Mouse (Mus musculus) myocyte (in vitro differentiated cells): Measurements from ENCODE around the gene Add2. TPM values are rescaled to one million over a fixed set of nuclear protein-coding genes. Genes with fewer than 3 reads are reported as not detected.

ENCODE experiments used
- H3K27me3 ChIP-seq: one replicate; pipeline ENCODE4 v1.6.1; 2011; ENCODE audit not compliant: control insufficient read depth, insufficient read depth, insufficient read length
- H3K36me3 ChIP-seq: one replicate; pipeline ENCODE4 v1.6.1; 2011; ENCODE audit not compliant: control insufficient read depth, insufficient read depth
- H3K4me2 ChIP-seq: one replicate; pipeline ENCODE4 v1.6.1; 2011; ENCODE audit warnings: low read depth, control low read depth
- H3K4me3 ChIP-seq: one replicate; pipeline ENCODE4 v1.5.1; 2011; ENCODE audit warnings: mild to moderate bottlenecking, control low read depth, moderate library complexity
- H3K79me2 ChIP-seq: one replicate; pipeline ENCODE4 v1.6.1; 2011; ENCODE audit not compliant: control insufficient read depth, insufficient read depth
- H3ac ChIP-seq: one replicate; pipeline ENCODE4 v1.6.1; 2011; ENCODE audit not compliant: control insufficient read depth, insufficient read length
- CEBPB ChIP-seq: IDR thresholded peaks from 2 replicates; pipeline ENCODE4 v1.6.1; 2011; ENCODE audit warnings: mild to moderate bottlenecking, moderate library complexity; ENCODE audit not compliant: poor library complexity, insufficient read depth, severe bottlenecking
- E2F4 ChIP-seq: IDR thresholded peaks from one replicate; pipeline ENCODE4 v1.6.1; 2011; ENCODE audit warnings: mild to moderate bottlenecking, control low read depth, moderate library complexity; ENCODE audit not compliant: insufficient read depth
- MAX ChIP-seq: IDR thresholded peaks from one replicate; pipeline ENCODE4 v1.6.1; 2011; ENCODE audit warnings: low read depth, mild to moderate bottlenecking, control low read depth
- MYOD1 ChIP-seq, 3 experiments: IDR thresholded peaks; one replicate each; pipeline ENCODE4 v1.6.1; 2011; ENCODE audit warnings: control low read depth in 2 of 3, low read depth in 2 of 3, mild to moderate bottlenecking in 2 of 3, moderate library complexity in 1 of 3; ENCODE audit not compliant: insufficient read length in 2 of 3, control insufficient read depth in 1 of 3
- MYOG ChIP-seq, 3 experiments: IDR thresholded peaks; one replicate each; pipeline ENCODE4 v1.6.1; 2011; ENCODE audit warnings: control low read depth in 2 of 3, low read depth in 2 of 3, mild to moderate bottlenecking in 2 of 3; ENCODE audit not compliant: insufficient read length in 2 of 3, control insufficient read depth in 1 of 3, insufficient read depth in 1 of 3
- POLR2A ChIP-seq: IDR thresholded peaks from one replicate; pipeline ENCODE4 v1.6.1; 2011; ENCODE audit warnings: low read depth, mild to moderate bottlenecking, control low read depth, moderate library complexity; ENCODE audit not compliant: insufficient read length
- POLR2AphosphoS2 ChIP-seq: IDR thresholded peaks from one replicate; pipeline ENCODE4 v1.6.1; 2011; ENCODE audit warnings: low read depth, control low read depth; ENCODE audit not compliant: insufficient read length
- REST ChIP-seq: IDR thresholded peaks from one replicate; pipeline ENCODE4 v1.6.1; 2011; ENCODE audit warnings: mild to moderate bottlenecking, control low read depth, moderate library complexity; ENCODE audit not compliant: insufficient read depth, insufficient read length
- SRF ChIP-seq: IDR thresholded peaks from one replicate; pipeline ENCODE4 v1.6.1; 2011; ENCODE audit warnings: low read depth; ENCODE audit not compliant: control insufficient read depth, insufficient read length
- TCF12 ChIP-seq: IDR thresholded peaks from one replicate; pipeline ENCODE4 v1.6.1; 2011; ENCODE audit warnings: mild to moderate bottlenecking, control low read depth; ENCODE audit not compliant: poor library complexity, insufficient read depth, severe bottlenecking
- TCF3 ChIP-seq: IDR thresholded peaks from one replicate; pipeline ENCODE4 v1.6.1; 2011; ENCODE audit warnings: low read depth, control low read depth; ENCODE audit not compliant: insufficient read length
- USF1 ChIP-seq: IDR thresholded peaks from one replicate; pipeline ENCODE4 v1.6.1; 2011; ENCODE audit warnings: low read depth, mild to moderate bottlenecking, control low read depth, moderate library complexity
- polyA plus RNA-seq: library from polyadenylated mRNA; unstranded; fragments of >200 nt; fragmentation: generic; extraction: Trizol; gene quantifications from one replicate; pipeline ENCODE4 v1.2.1, GENCODE M21; 2012; ENCODE audit warnings: missing spikeins

Gene Add2
- polyA plus RNA-seq, 1 experiment: 3.6 TPM

DNA sequence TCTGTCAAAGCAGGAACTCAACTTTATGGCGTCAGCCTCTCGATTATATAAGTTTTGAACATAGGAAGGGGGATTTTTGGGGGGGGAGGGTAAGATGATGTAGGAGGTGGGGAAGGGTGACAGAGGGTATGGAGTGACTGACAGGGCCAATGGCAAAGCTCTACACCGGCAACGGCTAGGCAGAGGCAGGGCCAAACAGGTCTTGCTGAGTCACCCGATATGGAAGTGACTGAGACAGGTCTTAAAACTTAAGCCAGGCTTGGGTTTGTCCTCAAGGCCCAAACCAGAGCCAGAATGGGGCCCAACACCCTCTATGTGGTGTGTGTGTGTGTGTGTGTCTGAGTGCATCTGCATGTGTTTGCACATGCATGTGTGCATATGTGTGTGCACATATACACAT is 67.0 kb downstream of the Add2 start:
- TF ChIP-seq REST (no peak), CEBPB (no peak), TCF3 (no peak), E2F4 (no peak), USF1 (no peak), POLR2AphosphoS2 (no peak), MYOG (IDR thresholded peaks at IDR 0.05; ENCODE audit: control insufficient read depth in 1 of 3, insufficient read depth in 1 of 3, insufficient read length in 2 of 3, low read depth in 2 of 3) (no peak), MAX (no peak), TCF12 (no peak), SRF (no peak), MYOD1 (IDR thresholded peaks at IDR 0.05; ENCODE audit: control insufficient read depth in 1 of 3, insufficient read length in 2 of 3, low read depth in 2 of 3) (no peak), POLR2A (no peak)
- H3K36me3 ChIP-seq: no peaks in the 10 kb centered on the region
- H3K4me2 ChIP-seq: no peak overlapping the region

DNA sequence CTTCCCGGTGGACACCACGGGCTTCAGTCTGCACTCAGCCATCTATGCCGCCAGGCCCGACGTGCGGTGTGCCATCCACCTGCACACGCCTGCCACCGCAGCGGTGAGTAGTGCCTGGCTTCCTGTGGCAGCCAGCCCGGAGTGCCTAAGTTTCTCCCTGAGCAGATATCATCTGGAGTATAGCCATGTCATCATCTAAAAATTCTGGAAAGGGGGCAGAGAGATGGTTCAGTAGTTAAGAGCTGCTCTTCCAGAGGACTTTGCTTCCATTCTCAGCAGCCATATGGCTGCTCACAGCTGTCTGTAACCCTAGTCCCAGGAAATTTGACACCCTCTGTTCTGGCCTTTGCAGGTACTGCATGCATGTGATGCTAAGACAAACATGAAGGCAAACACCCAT is 68.3 kb downstream of the Add2 start:
- H3K4me3 ChIP-seq: no peak overlapping the region
- TF ChIP-seq MYOG (IDR thresholded peaks at IDR 0.05; ENCODE audit: control insufficient read depth in 1 of 3, insufficient read depth in 1 of 3, insufficient read length in 2 of 3, low read depth in 2 of 3): peak in 1 of 3 experiments; percentile 25
- TF ChIP-seq MAX: no peak
- no peaks in the 10 kb centered on the region for H3K36me3 ChIP-seq
- no peak overlapping the region for H3K4me2 ChIP-seq
- H3K27me3 ChIP-seq: peaks cover 10% of the 10 kb centered on the region
- no peak overlapping the region for H3ac ChIP-seq
- no peaks in the 10 kb centered on the region for H3K79me2 ChIP-seq

More for the DNA sequence above, 67.0 kb downstream of the Add2 start:
- no peak overlapping the region for H3ac ChIP-seq
- H3K4me3 ChIP-seq: no peak overlapping the region
- H3K27me3 ChIP-seq: no peaks in the 10 kb centered on the region
- no peaks in the 10 kb centered on the region for H3K79me2 ChIP-seq

DNA sequence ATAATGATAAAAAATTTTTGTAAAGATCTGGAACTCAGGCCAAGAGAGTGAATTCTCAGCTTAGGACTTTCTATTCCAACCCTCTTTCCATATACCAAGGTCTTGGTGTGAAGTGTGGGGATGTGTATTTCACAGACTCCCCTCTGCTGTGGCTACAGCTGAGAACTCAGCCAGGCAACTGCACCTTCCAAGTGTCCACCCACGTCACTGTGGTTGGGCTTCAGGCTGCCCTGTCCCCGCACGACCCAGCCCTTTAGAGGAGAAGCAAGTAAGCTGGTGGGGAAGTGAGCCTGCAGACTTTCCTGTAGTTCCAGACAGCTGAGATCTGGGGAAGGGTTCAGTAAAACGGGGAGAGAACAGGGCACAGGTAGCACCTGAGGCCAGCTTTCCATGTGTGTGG is 68.7 kb downstream of the Add2 start:
- no peaks in the 10 kb centered on the region for H3K79me2 ChIP-seq
- TF ChIP-seq REST (no peak), MYOG (IDR thresholded peaks at IDR 0.05; ENCODE audit: control insufficient read depth in 1 of 3, insufficient read depth in 1 of 3, insufficient read length in 2 of 3, low read depth in 2 of 3) (no peak), POLR2A (no peak), E2F4 (no peak)
- no peak overlapping the region for H3K4me2 ChIP-seq
- no peak overlapping the region for H3K4me3 ChIP-seq
- no peak overlapping the region for H3ac ChIP-seq
- peaks cover 14% of the 10 kb centered on the region for H3K27me3 ChIP-seq
- no peaks in the 10 kb centered on the region for H3K36me3 ChIP-seq

- Histone ChIP-seq H3K4me2 (no peak overlapping the region), H3K79me2 (no peaks in the 10 kb centered on the region), H3K27me3 (peaks cover 14% of the 10 kb centered on the region), H3K4me3 (no peak overlapping the region), H3K36me3 (no peaks in the 10 kb centered on the region), H3ac (no peak overlapping the region)
- TF ChIP-seq POLR2A (no peak), E2F4 (no peak), REST (no peak), TCF12 (no peak), MYOG (IDR thresholded peaks at IDR 0.05; ENCODE audit: control insufficient read depth in 1 of 3, insufficient read depth in 1 of 3, insufficient read length in 2 of 3, low read depth in 2 of 3) (no peak), SRF (no peak), TCF3 (no peak), CEBPB (no peak), MYOD1 (IDR thresholded peaks at IDR 0.05; ENCODE audit: control insufficient read depth in 1 of 3, insufficient read length in 2 of 3, low read depth in 2 of 3) (no peak), MAX (no peak), USF1 (no peak), POLR2AphosphoS2 (no peak)
These were observed 70.5 kb downstream of the Add2 start for GRCm38 (mm10) chr6:86099003-86099402.

DNA sequence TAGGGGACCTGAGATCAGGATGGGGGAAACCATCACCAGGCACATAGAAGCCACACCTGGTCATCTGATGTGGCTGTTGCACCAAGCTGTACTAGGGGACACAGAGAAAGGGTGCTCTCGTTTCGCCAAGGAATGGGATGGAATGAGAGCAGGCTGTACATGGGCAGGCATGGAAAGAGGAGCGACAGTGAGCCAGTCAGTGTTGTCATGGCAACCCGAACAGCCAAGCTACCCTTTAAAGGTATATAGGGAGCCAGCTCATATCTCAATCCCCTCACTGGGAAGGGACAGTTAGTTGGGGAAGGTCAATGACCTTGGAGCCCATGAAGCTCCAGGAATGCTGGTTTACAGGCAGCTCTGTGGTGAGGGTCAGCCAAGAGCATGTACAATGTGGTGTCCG is 73.0 kb downstream of the Add2 start:
- Histone ChIP-seq H3K4me2 (no peak overlapping the region), H3K36me3 (no peaks in the 10 kb centered on the region), H3ac (no peak overlapping the region), H3K79me2 (no peaks in the 10 kb centered on the region), H3K4me3 (no peak overlapping the region), H3K27me3 (peaks cover 14% of the 10 kb centered on the region)
- no peak for TF ChIP-seq POLR2AphosphoS2
- TF ChIP-seq TCF3: no peak
- TF ChIP-seq POLR2A: no peak

DNA sequence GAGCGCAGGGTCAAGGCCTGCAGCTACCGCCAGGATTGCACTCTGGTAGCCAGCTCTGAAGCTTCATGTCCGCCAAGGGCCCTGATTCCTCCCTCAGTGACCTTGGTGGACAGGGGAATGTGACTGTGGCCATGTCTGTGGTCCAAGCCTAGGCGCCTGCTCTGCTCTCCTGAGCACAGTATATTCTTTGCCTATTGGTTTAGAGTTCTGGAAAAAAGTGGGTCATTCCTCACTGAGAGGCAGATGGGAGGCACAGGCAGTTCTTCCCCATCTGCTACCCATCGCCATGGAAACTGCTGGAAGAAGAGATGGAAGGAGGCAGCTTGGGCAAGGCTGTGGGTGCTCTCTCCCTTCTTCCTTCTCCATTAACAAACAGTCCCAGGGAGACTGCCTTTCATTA is 74.4 kb downstream of the Add2 start:
- peaks cover 14% of the 10 kb centered on the region for H3K27me3 ChIP-seq
- no peaks in the 10 kb centered on the region for H3K79me2 ChIP-seq
- H3ac ChIP-seq: no peak overlapping the region
- H3K4me2 ChIP-seq: no peak overlapping the region
- no peaks in the 10 kb centered on the region for H3K36me3 ChIP-seq
- no peak for TF ChIP-seq TCF3
- no peak for TF ChIP-seq E2F4
- no peak for TF ChIP-seq MYOD1 (IDR thresholded peaks at IDR 0.05; ENCODE audit: control insufficient read depth in 1 of 3, insufficient read length in 2 of 3, low read depth in 2 of 3)
- no peak for TF ChIP-seq USF1
- TF ChIP-seq MAX: no peak
- no peak for TF ChIP-seq CEBPB
- TF ChIP-seq TCF12: no peak
- no peak for TF ChIP-seq POLR2AphosphoS2
- H3K4me3 ChIP-seq: no peak overlapping the region
